Mouse (Mus musculus): ENCODE data around the gene Cers6. TPM values are rescaled to one million over a fixed set of nuclear protein-coding genes. Genes with fewer than 3 reads are reported as not detected.

Cers6 gene
- 78.2 and 79.0 TPM in 2 replicates for total RNA-seq (2015)
- 28.8 and 36.5 TPM in 2 replicates for total RNA-seq (2017)

- peak; percentile 84 for ATAC-seq (replicated peaks; ENCODE audit: poor library complexity)
Measured at GRCm38 (mm10) chr2:68860904-68861685, at the start of gene Cers6. Gene Cers6, plus strand, starts transcription at chr2:68861441.

- no peak for ATAC-seq (replicated peaks; ENCODE audit: poor library complexity)
Measured at GRCm38 (mm10) chr2:68814409-68814808, 46.8 kb upstream of the Cers6 start.

DNA sequence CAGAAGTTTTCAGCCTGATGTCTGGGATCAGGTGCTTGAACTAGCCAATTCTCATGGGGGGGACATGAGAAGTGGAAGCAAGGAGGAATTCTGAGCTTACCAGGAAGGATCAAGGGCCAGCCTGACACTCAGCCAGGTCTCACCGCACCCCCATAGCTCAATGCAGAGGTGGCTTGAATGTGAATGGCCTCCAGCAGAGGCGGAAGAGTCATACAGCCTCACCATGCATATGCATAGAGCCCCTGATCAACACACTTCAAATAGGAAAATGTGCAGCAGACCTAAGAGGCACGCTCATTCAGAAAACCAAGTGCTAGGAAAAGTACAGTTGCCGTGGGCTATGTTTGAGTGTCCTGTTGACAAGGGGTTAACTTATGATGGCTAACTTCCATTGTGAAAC, 42.2 kb upstream of the Cers6 start:
- no peak for ATAC-seq (replicated peaks; ENCODE audit: poor library complexity)

DNA sequence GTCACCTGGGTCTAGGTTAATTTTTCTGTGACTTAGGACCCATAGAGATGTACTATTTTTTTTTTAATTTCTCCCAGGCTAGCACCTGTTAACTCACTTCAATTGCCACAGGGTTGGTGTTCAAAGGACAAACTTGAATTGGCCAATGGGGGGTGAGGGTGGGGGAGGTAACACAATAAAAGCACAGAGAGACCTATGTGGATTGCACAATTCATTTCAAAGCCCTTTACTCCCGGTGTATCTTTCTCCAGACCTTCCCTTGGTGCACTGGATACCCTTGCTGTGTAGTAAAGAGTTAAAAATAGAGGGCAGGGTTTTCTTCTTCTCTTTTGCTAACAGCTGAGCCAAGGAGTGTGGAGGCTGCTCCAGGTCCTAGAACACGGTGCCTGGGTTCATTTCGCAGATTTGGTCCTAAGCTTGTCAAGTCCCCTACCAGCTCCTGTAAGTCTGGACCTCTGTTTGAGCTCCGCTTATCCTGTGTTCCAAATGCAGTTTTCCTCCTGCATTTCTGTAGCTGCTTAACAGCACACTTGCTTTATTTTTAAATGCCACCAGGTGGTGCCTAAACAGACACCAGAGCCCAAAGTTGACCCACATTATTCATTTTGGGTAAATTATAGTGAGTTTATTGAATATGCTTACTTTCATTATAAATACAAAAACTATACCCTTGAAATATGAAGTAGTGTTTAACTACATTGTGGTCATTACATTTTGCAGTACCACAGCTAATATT, 38.9 kb upstream of the Cers6 start:
- ATAC-seq (replicated peaks; ENCODE audit: poor library complexity): no peak

- ATAC-seq (replicated peaks; ENCODE audit: poor library complexity): peak; percentile 96
Measured at GRCm38 (mm10) chr2:68825326-68826020, 35.8 kb upstream of the Cers6 start.

- ATAC-seq (replicated peaks; ENCODE audit: poor library complexity): no peak
Measured at GRCm38 (mm10) chr2:68843330-68843729, 17.9 kb upstream of the Cers6 start.

DNA sequence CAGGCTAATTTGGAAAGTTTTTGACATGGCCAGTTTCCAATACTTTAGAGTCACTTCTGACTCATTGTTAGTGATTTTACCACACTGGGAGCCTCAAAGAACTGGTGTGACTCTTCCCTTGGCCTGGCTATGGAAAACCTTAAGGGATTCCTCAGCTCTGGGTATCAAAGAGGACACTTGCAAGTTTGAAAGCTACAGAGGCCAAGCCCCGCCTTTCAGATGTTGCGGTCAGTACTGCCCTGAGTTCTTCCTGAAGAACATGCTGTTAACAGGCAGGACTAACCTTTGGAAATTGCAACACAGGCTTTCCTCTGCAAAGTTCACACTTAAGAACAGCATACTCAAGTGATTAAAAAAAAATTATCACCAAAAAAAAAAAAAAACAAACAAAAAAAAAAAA, 16.7 kb upstream of the Cers6 start:
- ATAC-seq (replicated peaks; ENCODE audit: poor library complexity): peak; percentile 75

DNA sequence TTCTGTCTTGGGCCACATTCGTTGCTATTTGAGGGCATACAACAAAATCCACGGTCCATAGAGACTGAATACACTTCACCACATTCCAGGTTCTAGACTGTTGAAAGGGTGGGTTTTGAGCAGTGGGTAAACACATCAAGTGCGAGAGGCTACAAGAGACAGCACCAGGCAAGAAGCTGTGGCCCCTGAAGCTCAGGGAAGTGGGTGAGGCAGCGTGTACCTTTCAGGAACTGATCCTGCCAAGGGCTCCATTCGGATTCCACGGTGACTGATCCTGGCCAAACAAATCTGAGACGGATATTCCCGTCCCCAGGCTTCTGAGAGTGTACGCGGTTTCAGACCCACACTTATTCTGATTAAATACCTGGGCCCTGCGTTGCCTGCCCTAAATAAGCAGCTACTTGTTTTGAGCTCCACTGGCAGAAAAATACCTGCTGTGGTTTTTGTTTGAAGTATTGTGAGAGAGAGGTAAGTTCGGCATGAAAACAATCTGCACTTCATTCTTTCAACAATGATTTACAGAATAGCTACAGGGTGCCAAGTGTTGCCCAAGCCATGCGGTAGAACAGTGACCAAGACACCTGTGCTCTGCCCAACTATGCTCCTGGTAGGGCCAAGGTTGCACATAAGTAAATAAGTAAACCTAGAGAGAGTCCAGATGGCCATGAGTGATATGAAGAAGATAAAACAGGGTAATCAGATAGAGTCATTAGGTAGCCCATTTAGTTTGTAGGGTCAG, 16.1 kb upstream of the Cers6 start:
- no peak for ATAC-seq (replicated peaks; ENCODE audit: poor library complexity)

DNA sequence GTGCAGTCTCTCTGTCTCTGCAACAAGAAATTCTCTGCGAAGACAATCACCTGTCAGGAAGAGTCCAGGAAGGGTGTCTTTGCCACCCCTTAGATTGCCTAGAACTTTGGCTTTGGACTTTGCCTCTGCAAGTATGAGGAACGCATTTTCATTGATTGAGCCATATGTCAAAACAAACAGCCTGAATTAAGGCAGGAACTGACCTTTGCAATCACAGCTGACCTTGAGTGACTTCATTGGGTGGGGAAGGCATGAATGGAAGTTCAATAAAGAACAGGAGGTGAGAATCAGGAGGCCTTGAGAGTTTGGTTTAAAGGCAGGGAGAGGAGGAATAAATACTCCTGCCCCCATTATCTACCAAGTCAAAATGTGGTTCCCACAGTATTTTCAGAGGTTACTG, 850 bp upstream of the Cers6 start:
- no peak for ATAC-seq (replicated peaks; ENCODE audit: poor library complexity)

DNA sequence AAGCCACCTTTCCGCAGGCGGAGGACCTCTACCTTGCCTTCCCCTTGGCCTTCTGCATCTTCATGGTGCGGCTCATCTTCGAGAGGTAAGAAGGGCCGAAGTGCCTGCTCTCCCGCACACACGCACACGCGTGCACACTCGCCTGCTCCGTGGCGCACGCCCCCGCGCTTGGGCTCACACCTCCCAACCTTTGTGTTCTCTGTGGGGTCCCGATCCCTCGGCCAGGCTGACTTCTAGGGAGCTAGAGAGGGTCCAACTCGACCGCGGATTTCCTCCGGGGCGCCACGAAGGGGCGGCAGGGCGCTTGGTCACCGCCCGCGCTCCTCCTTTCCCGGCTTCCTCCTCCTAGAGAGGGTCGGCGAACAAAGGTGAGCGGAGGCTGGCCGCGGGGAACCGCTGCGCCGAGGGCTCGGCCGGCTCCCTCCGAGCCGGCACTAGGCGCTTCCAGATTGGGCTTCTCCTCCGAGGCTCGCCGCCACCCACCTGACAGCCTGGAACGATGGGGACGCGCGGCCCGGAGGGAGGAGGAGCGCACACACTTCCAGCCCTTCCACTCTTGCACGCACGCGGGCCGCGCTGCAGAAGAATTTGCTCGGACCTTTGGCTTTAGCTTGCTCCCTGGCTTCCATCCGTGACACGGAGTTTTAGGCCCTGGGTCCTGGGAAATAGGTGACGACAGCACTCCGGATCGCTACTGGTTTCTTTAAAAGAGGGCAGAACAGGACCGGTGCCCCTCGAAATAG, 651 bp downstream of the Cers6 start:
- 0 out of 2 replicates have a peak, but pooled peaks have one; percentile 7 for ATAC-seq (replicated peaks; ENCODE audit: poor library complexity)

GRCm38 (mm10) chr2:68862464-68863266, 1.4 kb downstream of the Cers6 start:
- no peak for ATAC-seq (replicated peaks; ENCODE audit: poor library complexity)

DNA sequence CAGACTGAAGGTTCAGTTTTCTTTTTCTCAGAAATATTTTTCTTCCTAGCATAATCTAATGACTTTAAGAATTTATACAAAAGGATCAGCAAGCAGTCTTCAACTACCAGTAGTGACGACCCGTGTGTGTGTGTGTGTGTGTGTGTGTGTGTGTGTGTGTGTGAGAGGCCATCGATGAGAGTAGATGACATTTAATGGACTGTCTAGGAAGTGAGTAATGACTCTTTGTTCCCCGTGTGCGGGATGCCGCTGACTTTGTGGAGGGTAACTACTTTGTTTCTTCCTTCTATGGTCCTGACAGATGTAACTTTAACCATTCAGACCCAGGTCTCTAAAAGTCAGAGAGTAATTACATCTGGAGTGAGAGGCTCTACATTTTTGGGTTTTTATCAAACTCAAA, 2.3 kb downstream of the Cers6 start:
- ATAC-seq (replicated peaks; ENCODE audit: poor library complexity): no peak

DNA sequence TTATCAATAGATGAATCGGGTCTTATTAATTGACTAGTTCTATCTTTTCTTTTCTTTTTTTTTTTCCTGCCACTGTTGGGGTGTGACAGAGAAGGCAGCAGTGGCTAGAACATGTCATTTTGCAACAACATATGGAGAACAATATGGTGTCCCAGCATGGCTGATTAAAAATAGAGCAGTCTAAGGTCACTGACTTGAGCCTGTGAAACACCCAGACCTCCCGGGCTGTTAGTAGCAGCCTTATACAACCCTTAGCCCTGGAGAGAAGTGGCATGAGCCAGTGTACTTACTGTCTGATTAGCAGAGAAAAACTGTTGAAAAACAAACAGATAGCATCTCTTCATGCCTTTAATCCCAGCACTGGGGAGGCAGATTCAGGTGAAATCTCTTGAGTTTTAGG, 3.1 kb downstream of the Cers6 start:
- ATAC-seq (replicated peaks; ENCODE audit: poor library complexity): no peak

DNA sequence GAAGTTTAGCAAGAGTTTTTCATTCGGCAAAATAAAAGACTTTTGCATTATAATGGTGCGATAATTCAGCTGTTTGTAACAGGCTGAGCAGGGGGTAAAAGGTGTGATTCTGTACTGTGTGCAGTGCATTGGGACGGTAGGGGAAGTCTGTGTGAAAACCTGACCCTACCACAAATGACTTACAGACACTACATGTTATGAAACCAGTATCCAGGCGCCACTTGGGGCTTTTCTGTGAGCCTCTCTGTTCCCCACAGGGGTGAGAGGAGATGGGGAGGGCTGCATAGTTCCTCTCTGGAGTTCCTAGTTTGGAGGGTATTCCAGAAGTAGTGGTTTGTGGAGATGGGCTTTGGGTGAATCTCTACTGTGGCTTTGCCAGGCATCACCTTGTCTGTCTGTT, 5.9 kb downstream of the Cers6 start:
- ATAC-seq (replicated peaks; ENCODE audit: poor library complexity): peak; percentile 77

- no peak for ATAC-seq (replicated peaks; ENCODE audit: poor library complexity)
Measured at GRCm38 (mm10) chr2:68870999-68871780, 9.9 kb downstream of the Cers6 start.

GRCm38 (mm10) chr2:68873086-68873485, 11.8 kb downstream of the Cers6 start:
- ATAC-seq (replicated peaks; ENCODE audit: poor library complexity): peak; percentile 87

GRCm38 (mm10) chr2:68873653-68874441, 12.6 kb downstream of the Cers6 start:
- 0 out of 2 replicates have a peak, but pooled peaks have one; percentile 2 for ATAC-seq (replicated peaks; ENCODE audit: poor library complexity)

GRCm38 (mm10) chr2:68874575-68874974, 13.3 kb downstream of the Cers6 start:
- no peak for ATAC-seq (replicated peaks; ENCODE audit: poor library complexity)

Data from megakaryocyte progenitor cell, adult 5-6 weeks (primary cell).